Mouse (Mus musculus): ENCODE measurements around the gene Pir. TPM values are rescaled to one million over a fixed set of nuclear protein-coding genes. Genes with fewer than 3 reads are reported as not detected.

Gene Pir
- total RNA-seq (2021) = 1 to 10 TPM; 2.4 to 3.6 TPM

DNA sequence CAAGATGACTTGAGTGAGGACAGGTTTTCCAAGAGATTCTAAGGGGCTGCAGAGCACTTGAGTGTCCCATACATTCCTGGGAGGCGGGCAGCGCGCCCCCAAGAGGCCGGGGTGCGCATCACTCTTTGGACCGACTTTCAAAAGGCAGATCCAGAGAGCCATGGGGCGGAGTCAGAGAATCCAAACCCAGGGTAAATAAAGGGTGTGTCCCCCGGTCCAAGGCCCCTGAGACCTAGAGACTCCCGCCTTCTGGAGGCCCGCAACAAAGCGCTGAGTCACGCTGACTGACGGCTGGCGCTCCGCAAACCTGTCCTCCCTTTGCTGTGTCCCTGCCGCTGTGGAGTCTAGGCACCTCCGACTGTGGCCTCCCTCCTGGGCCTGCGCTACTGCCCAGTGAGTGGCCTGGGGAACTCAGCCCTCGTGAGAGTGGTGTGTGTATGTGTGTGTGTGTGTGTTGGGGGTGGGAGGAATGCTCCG lies at the start of gene Pir:
Gene Pir (plus strand): TSS at position 87 of the 477 bp plus-strand sequence.
- peak; percentile 62 for DNase-seq

DNA sequence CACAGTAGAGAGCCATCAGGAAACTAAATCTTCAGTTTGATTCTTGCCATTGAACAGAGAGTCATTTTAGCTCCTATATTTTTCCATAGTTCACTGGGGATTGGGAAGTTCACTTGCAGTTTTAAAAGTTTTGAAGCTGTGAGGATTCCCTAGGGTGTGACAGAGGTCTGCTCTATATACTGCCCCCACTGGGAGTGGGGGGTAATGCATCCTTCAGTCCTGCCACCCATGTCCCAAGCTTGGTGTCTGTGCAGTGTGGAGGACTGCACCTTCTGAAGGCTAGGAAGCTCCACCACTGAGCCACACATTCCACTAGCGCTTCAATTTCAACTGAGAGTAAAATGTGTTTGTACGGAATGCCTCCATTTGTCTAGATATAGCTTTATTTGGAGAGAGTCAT lies 47.2 kb upstream of the Pir start:
- peak; percentile 8 for DNase-seq

DNA sequence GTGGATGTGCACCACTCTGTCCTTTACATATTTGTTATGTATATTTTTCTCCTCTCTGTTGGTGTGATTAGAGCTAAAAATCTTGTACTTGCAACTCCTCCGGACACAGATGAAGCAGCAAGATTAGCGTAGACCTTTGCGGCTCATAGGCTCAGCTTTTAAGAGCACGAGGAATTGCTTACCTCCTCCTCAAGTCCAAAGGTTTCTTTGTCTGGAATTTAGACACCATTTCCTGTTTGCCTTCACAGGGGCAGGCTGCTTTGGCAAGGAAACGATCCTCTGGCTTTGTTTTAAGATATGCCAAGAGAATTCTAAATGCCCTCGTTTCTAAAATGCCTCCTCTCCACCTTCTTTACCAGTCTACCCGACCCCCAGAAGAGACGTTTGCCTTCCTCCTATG lies 35.8 kb upstream of the Pir start:
- DNase-seq = no peak

DNA sequence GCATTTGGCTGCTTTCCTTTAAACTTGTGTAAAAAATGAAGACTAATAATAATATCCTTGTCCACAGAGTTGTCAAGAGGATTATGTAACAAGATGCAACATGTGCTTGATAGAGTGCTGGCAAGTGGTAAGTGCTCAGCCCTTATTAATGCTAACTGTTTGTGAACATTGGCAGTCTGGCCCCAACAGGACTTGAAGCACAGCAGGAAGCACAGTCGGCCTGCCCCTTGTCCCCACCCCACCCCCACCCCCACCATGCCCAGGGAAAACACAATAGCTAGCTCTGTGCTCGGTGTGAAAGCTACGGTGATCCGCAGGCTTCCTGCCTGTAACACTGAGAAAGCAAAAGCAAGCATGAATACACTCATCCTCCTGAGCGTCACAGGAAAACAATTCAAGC lies 23.5 kb upstream of the Pir start:
- DNase-seq = peak; percentile 7

DNA sequence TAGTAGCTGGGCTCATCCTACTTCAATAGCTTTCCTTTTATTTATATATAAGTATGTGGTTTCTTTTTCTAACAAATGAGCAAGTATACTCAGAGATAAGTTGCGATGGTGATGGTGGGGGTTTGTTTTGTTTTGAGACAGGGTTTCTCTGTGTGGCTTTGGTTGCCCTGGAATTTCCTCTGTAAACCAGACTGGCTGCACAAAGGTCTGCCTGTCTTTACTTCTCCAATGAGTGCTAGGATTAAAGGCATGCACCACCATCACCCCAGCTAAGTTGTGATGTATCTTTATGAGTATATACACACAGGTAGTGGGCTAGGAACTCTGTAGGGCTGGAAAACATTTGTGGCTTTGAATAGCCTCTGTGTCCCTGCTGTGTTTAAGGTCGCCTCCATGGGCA lies 22.4 kb upstream of the Pir start:
- no peak for DNase-seq

DNA sequence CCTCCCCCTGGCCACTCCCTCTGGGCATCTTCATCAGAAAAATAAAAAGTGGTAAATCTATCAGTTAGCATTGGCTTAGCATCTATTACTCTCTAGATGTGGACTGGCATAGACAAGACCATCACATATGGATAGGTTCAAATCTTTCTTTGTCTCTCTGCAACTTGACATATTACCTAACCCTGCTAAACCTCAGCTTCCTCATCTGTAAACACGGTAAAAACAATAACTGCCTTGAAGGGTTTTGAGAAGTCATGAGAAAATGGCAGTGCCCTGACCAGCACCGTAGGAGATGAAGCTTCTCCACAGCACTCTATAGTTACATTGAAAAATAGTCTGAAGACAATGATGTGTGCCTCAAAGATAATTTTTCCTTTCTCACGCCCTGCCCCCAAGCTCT lies 12.6 kb upstream of the Pir start:
- DNase-seq = no peak

DNA sequence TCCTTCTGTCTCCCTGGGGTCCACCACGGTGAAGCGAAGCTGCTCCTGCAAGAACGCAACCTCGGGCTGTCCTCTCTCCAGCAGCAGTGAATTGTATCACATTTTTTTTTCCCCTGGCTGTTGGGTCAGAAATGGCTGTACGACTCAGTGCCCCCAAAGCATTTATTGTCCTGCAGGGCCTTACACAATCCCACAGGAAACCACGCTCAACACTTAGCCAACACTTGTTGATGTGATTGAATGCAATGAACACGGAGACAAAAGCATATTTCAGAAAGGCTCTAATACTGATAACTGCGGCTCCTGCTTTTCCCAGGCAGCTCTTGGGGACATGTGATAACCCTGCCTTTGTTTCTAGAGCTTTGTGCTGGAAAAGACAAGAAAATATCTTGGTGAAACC lies 11.1 kb upstream of the Pir start, which contains the start of gene Bmx:
Gene Bmx (minus strand): TSS at position 137 of the 400 bp plus-strand sequence.
- no peak for DNase-seq

DNA sequence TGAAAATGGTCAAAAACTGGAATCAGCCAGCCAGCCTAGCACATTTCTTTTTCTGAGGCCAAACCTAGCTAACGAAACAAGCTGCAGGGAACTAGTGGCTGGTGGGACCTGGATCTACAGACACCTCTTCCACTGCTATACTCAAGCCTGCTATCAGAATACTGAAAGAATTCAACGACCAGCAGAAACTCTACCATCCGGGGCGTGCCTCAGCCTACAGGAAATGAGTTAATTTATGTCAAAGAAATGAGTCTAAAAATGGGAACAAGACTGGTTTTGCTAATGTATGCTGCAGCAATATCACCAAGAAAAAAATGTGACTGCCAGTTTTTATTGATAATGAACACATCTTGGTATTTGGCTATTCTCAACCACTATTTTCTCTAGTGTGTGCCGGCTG lies 10.5 kb upstream of the Pir start:
- no peak for DNase-seq

DNA sequence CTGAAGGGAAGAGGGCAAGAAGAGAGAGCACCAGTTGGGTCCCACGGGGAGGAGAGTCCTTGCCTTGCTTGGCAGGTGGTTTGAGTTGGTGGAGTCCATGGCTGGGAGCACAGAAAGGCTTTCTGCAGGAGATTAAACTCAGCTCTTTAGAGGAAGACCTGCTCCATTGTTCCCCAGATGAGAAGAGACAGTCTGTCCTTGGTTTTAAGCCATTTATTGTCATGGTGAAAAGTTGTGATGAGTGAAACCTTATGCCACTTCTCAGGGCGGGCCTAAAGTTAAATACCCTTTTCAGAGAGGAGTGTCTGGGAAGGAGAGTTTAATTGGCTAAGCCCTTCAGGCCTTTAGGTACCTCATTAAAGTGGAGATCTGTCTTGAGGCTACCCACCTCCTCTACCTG lies 6.9 kb upstream of the Pir start:
- no peak for DNase-seq

DNA sequence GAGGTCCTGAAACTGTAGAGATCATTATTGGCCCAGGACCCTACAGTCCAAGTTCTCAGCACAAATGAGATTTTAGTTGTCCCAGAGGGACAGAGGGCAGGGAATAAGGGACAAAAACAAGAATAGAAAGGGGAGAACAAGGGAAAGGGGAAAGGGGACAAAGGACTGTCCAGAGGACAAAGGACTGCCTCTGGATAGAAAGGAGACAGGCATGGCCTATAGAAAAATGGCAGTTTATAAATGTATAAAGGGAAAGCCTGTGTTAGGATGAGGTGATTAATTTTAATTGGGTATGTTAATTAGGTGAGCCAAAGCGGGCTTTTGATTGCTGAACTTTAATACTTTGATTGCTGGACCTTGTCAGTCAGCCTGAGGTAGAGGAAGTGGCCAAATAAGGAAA lies 4.3 kb upstream of the Pir start:
- DNase-seq = no peak

DNA sequence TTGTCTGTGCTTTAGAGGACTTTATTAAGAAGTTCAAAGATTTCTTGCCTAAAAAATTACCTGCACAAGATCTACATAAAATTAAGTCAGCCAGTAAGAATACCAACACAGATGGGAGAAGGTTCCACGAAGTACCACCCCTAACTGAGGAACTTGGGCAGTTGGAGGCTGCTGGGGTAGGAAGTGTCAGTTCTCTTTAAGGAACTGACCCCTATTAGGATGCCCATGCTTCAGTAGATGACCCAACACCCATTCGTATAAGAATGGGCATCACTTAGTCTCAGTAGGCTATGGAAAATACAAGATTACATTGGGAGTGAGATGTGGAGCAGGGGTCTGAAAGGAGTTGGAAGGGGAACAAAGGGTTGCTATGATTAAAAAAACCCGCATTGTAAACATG lies 1.4 kb downstream of the Pir start:
- no peak for DNase-seq

DNA sequence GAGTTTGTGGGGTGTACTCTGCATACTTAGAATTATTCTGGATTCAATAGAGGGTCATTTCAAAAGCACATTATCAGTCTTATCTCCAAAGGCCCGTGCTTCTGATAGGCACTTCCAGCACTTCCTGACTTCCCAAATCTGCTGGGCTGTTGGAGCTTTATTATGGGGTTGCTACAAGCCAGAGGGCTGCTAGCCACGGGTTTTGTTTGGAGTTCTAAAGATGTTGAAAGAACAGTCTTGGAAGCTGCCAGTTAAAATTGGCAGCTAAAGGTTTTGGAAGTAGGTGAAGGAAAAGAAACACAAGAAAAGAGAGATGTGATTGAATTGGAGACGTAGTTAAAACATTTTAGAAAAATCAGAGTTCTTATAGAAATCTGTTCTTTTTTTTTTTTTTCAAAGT lies 6.4 kb downstream of the Pir start:
- DNase-seq = no peak

DNA sequence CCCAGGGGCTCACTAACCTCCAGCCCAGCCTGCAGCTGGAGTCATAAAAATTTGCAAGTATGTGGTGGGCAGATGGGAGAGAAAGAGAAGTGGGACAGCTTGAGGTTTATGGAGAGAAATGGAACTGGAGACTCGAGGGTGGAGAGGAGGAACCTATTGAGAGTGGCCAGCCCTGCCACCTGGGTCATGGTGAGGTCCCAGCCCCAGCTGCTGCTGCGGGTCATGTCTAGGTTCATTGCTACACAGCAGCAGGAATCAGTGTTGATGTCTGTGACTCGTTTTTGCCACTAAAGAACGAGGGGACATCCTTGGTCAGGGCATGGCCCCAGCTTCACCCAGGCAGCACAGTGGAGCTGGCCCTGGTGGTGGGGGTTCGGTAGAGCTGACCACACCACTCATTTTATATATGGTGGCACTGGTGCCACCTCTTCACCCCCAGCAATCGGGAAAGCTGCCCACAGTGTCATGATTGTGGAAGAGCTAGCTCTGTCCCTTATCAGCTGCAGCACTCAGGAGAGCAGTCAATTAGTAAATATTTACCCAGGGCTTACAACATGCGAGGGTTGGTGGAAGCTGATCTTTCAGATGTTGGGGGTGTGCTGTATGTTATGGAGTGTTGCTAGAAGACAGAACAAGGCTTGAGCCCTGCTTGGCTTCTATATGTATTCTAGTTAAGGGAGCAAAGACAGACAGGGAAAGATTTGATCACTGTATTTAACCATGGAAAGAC lies 11.9 kb downstream of the Pir start:
- no peak for DNase-seq

DNA sequence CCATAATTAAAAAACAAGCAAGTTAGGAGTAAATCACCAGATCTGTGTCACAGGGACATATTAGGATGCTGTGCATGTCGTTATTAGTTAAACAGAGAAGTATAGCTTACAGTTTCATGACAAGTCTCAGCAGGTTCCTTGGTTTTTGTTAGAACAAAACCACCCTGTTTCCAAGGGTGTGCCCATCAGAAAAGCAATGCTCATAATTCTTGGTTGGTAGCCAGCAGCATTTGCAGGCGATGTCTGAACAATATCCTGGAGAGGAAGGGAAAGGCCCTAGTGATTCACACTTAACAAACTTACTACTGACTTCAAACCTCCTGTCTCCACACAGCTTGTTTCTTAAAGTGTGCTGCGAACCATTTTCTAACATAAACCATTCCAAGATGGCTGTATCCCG lies 14.6 kb downstream of the Pir start:
- no peak for DNase-seq

DNA sequence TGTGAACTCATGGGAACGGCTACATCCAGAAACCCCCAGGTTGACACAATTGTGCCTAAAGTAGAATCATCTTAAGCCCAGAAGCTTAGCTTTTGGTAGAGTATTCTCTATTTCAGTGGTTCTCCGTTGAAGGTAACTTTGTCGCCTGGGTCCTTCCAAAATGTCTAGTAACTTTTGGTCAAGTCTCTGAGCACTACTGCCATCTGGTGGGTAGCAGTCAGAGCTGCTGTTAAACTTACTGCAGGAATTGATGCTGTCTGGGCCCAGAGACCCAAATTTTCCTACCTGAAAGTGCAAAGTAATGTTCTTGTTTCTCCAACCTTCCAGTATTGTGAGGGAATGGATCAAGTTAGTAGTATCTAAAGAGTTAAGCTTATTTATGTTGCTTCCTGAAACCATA lies 17.9 kb downstream of the Pir start:
- DNase-seq = peak; percentile 21

DNA sequence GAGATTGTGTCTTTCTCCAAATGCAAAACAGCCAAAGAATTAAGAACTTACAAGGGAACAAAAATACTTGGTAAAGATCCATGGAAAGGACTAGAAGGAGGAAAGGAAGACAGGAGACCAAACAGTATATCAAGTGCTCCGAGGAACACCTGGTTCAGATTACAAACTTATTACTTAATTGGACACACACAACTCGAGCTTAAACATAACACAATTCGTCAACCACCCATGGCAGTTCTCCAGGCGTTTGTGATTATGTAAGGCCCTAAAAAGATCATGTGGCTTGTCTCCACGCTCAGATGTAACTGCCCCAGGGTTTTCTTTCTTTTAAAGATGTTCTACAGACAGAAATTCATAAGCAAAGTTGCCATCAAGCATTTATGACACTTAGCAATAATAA lies 22.0 kb downstream of the Pir start:
- DNase-seq = no peak

DNA sequence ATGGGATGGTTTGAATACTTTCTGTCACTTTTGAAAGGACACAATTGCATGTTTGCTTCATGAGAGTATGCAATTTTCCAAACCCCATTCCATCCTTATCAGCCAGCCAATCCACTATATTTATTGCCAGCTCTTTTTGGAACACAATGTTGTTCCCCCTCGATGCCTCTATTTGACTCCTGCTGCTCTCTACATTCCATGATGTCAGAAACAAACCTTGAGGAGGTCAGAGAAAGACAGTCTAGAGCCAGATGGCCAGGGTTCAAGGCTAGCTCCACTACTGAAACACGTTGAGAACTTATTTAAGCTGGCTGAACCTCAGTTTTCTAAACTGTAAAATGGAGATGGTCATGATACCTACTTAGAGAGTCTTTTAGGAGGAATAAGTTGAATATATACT lies 37.1 kb downstream of the Pir start:
- DNase-seq = no peak

DNA sequence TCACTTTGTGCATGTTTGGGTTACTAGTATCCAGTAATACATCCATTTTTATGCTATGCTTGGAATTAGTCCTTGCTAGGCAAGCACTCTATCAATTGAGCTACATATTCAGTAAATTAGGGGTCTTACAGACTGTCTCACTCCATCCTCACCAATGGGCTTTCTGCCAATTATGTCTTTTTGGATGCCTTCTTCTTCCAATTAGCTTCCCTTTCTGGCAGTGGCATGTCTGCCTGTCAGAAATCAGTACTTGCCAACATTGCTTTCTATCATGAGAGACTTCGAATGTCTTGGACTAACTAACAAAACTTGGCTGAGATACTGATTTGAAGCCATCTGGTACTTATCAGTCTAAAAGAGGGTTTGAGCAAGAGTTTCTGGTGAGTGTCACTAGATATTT lies 44.7 kb downstream of the Pir start:
- DNase-seq = no peak

DNA sequence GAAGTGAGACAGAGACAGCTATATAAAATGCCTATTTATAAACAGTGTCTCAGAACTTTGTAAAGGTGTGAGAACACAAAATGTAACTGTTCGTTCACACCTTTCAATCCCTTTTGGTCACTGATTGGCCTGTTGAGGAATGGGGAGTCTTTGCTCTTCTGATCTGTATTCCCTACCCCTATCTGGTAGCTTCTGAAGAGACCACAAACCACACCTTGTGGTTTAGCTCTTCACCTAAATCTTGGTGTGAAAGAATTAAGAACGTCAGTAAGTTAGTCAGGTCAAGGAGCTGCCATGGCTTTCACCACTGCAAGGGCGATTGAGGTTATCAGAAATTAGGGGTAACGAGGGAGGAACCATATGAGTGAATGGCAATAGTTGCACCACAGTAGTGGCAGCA lies 49.4 kb downstream of the Pir start:
- DNase-seq = no peak

DNA sequence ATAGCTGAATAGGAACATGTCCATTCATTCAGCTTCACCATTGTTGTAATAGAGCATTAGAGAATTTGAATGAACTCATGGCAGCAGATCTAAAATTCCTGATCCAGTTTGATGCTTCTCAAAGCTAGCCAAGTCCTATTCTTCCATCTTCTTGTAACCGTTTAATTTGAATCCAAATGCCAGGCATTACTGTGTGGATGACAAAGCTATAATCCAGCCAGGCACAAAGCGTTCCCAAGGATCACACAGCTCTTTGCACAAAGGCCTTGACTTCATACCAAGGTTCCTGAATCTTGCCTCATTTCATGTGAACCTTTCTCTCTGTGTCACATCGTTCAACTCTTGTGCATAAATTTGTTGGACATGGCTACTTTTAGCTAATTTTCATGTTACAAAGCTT lies 50.9 kb downstream of the Pir start:
- no peak for DNase-seq

DNA sequence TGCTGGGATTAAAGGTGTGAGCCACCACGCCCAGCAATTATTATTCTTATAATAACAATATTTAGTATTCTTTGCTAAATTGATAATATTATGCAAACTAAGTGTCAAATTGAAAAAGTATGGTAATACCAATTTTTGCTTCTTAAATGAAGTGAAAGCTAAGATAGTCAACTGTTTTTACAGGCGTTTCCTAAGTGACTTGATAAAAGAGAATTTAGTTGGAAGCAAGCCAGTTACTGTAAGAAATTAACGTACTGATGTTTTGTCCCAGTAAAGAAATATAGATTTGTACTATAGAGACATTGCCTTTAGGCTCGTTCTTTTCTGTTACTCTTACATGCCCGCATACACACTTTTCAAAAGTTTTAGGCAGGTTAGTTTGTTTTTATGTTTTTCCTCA lies 53.3 kb downstream of the Pir start:
- no peak for DNase-seq

DNA sequence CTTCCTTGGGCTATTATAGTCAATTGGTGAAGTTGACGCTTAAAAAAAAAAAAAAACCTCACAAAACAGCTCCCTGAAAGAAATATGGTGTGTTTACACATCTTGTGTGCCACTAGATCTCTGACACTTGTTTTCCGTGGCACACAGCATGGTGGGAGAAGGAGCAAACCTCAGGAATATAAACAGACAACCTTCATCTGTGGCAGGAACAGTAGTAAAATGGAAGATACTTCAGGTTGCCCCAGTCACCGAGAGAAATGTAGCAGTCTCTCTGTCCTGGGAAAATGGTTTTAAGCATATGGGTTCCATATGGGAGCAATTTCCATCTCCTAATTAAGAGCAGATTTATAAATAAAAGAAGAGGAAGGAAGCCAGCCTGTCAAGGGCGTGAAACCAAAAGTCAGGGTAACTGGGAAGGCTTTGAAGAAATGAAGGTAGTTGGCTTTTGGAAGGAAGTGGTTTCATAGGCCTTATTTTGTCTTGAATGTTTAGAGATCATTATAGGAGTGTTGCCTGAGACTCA lies 54.3 kb downstream of the Pir start:
- DNase-seq = no peak

DNA sequence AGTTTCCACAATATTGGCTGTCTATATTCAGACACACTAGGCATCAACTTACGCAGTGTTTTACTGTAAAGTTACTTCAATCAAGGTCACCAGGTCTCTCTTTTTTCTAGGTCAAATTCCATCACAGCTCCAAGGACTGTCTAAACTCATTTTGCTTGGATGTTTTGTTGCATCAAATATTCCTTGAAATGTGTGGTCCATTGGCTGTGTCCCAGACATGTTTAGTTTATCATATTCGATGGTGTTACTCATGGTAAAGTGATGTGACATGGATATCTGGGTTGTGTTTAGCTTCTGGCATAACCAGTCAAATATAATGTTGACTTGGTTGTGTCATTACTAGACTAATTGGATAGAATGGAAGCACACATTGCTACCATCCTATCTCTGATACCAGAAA lies 61.2 kb downstream of the Pir start:
- no peak for DNase-seq

DNA sequence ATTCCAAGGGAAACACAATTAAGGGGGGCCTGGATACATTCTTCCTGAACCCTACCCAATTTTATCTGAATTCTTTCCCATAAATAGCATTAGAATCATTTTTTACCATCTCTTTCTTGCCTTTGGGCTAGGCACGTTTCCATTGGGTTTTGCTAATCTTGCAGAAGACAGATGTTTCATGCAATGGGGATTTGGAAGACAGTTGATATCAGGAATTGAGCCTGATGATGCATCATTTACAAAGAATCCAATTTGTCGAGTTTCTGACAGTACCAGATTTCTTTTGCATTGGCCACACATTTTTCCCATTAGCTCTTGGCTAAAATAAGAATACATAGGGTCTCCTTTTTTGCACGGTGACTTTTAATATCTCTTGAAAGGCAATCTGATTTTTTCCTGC lies 61.6 kb downstream of the Pir start:
- no peak for DNase-seq

DNA sequence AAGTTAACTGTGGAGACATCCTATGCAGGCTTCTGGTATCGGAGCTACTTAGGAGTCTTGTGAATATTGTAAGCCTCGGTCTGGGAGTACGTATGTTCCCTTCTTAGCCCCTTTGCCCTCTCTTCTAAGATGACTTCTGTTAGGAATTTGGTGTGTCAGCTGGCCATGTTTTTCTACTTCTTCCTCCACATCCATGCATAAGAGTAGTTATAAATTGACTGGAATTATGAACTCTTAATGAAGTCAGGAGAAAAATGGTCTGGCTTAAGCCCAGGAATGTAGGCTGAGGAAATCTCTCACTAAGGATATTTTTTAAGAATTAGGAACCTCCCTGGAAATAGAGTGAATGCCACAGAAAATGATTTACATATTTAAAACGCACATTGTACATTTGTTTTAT lies 69.4 kb downstream of the Pir start:
- DNase-seq = no peak
